Mouse (Mus musculus): ENCODE results near the gene Ugcg.

GRCm38 (mm10) chr4:59242221-59242620 lies 53.2 kb downstream of the Ugcg start:
- no peak for TF ChIP-seq CTCF (IDR thresholded peaks at IDR 0.05; ENCODE audit: extremely low read depth, insufficient read depth, insufficient read length, insufficient replicate concordance)
- TF ChIP-seq POLR2A (IDR thresholded peaks at IDR 0.05; ENCODE audit: low read depth, low read length) = no peak
